Mouse (Mus musculus) intestine, embryonic 14.5 days (tissue): Measurements from ENCODE around the gene Pitpnc1. TPM values are rescaled to one million over a fixed set of nuclear protein-coding genes. Genes with fewer than 3 reads are reported as not detected.

Experiments used
- ATAC-seq: fragments of 200-750 bp; cut with Nextera tagmentation; replicated peaks from 2 replicates; pipeline ENCODE4 v1.8.0; 2017; ENCODE audit warnings: low read depth, moderate number of reproducible peaks, moderate TSS enrichment, moderate library complexity; ENCODE audit not compliant: low FRiP score, low TSS enrichment
- DNase-seq: peaks from one replicate; pipeline ENCODE4 v3.0.0-alpha.2; 2018; ENCODE audit warnings: low spot score
- H3K27ac ChIP-seq: fragments of 300-500 bp; sonication (generic); 2 replicates; pipeline ENCODE4 v1.5.1; 2014; ENCODE audit warnings: low read depth, mild to moderate bottlenecking, control low read depth
- H3K27me3 ChIP-seq: fragments of 300-500 bp; sonication (generic); replicated peaks from 2 replicates; pipeline ENCODE4 v1.6.1; 2014; ENCODE audit warnings: low read length, control low read depth; ENCODE audit not compliant: control insufficient read depth, insufficient read depth
- H3K36me3 ChIP-seq: fragments of 300-500 bp; sonication (generic); 2 replicates; pipeline ENCODE4 v1.6.1; 2014; ENCODE audit warnings: low read length, control low read depth; ENCODE audit not compliant: control insufficient read depth, insufficient read depth
- H3K4me1 ChIP-seq: fragments of 300-500 bp; sonication (generic); replicated peaks from 2 replicates; pipeline ENCODE4 v1.6.1; 2014; ENCODE audit warnings: low read length, control low read depth, mixed read lengths; ENCODE audit not compliant: control insufficient read depth, insufficient read depth
- H3K4me2 ChIP-seq: fragments of 300-500 bp; sonication (generic); 2 replicates; pipeline ENCODE4 v1.6.1; 2014; ENCODE audit warnings: low read length
- H3K4me3 ChIP-seq: fragments of 300-500 bp; sonication (generic); 2 replicates; pipeline ENCODE4 v1.5.1; 2014; ENCODE audit warnings: low read depth, low read length, control low read depth, mixed read lengths
- H3K9ac ChIP-seq: fragments of 300-500 bp; sonication (generic); 2 replicates; pipeline ENCODE4 v1.6.1; 2014; ENCODE audit warnings: mild to moderate bottlenecking, low read length
- H3K9me3 ChIP-seq: fragments of 300-500 bp; sonication (generic); 2 replicates; pipeline ENCODE4 v1.6.1; 2016; ENCODE audit warnings: low read length, control low read depth; ENCODE audit not compliant: control insufficient read depth
- WGBS: fragments of 180-500 bp; shearing (Covaris S2); extraction: QIAGEN DNeasy Blood & Tissue Kit; methylation state at CpG from one replicate; pipeline ENCODE4 v1.1.7; 2014; 5-methylcytosine and 5-hydroxymethylcytosine counted together
- polyA plus RNA-seq: library from polyadenylated mRNA; unstranded; fragments of >200 nt; fragmentation: Nextera tagmentation; extraction: Ambion mirVana; gene quantifications from 2 replicates; pipeline ENCODE4 v1.2.1, GENCODE M21; 2014

Pitpnc1 gene
- polyA plus RNA-seq, 1 experiment from 2014 or later = 18.2 TPM

- DNase-seq (no peak), ATAC-seq (no peak)
- 88% methylated on average over 7 of the region's 7 CpGs for WGBS
- Histone ChIP-seq H3K27me3 (no peaks in the 10 kb centered on the region), H3K4me1 (peaks cover 4% of the 10 kb centered on the region), H3K9me3 (no peaks in the 10 kb centered on the region), H3K36me3 (no peaks in the 10 kb centered on the region), H3K27ac (no peak overlapping the region), H3K4me2 (no peak overlapping the region), H3K9ac (no peak overlapping the region), H3K4me3 (no peak overlapping the region)
These were observed 59.7 kb downstream of the Pitpnc1 start for GRCm38 (mm10) chr11:107410804-107411203.

GRCm38 (mm10) chr11:107410090-107410732 lies 60.3 kb downstream of the Pitpnc1 start:
- Histone ChIP-seq H3K27ac (no peak overlapping the region), H3K36me3 (no peaks in the 10 kb centered on the region), H3K9ac (no peak overlapping the region), H3K4me3 (no peak overlapping the region), H3K9me3 (no peaks in the 10 kb centered on the region), H3K4me1 (peaks cover 4% of the 10 kb centered on the region), H3K4me2 (no peak overlapping the region), H3K27me3 (no peaks in the 10 kb centered on the region)
- no peak for ATAC-seq
- DNase-seq = no peak
- WGBS = 79% methylated on average over 5 of the region's 5 CpGs

- 77% methylated on average over 7 of the region's 7 CpGs for WGBS
These were observed 61.6 kb downstream of the Pitpnc1 start for GRCm38 (mm10) chr11:107408886-107409285.

GRCm38 (mm10) chr11:107407698-107408097 lies 62.8 kb downstream of the Pitpnc1 start:
- Histone ChIP-seq H3K4me3 (no peak overlapping the region), H3K4me2 (no peak overlapping the region), H3K4me1 (no peaks in the 10 kb centered on the region), H3K27me3 (no peaks in the 10 kb centered on the region), H3K27ac (no peak overlapping the region), H3K9me3 (no peaks in the 10 kb centered on the region), H3K36me3 (no peaks in the 10 kb centered on the region), H3K9ac (no peak overlapping the region)
- WGBS = 81% methylated on average over 9 of the region's 9 CpGs
- no peak for DNase-seq
- ATAC-seq = no peak

More at GRCm38 (mm10) chr11:107408886-107409285, 61.6 kb downstream of the Pitpnc1 start:
- no peak overlapping the region for H3K27ac ChIP-seq
- DNase-seq = no peak
- H3K4me3 ChIP-seq = no peak overlapping the region
- no peaks in the 10 kb centered on the region for H3K36me3 ChIP-seq
- H3K4me2 ChIP-seq = no peak overlapping the region
- no peak for ATAC-seq
- H3K9ac ChIP-seq = no peak overlapping the region
- H3K27me3 ChIP-seq = no peaks in the 10 kb centered on the region
- H3K4me1 ChIP-seq = peaks cover 4% of the 10 kb centered on the region
- H3K9me3 ChIP-seq = no peaks in the 10 kb centered on the region

GRCm38 (mm10) chr11:107405606-107406333 lies 64.7 kb downstream of the Pitpnc1 start:
- Histone ChIP-seq H3K36me3 (no peaks in the 10 kb centered on the region), H3K9ac (no peak overlapping the region), H3K4me1 (0 out of 2 replicates have a peak, but pooled peaks cover 3% of the 10 kb centered on the region), H3K4me3 (no peak overlapping the region), H3K9me3 (no peaks in the 10 kb centered on the region), H3K27me3 (no peaks in the 10 kb centered on the region), H3K27ac (no peak overlapping the region), H3K4me2 (no peak overlapping the region)
- DNase-seq (no peak), ATAC-seq (no peak)
- WGBS = 94% methylated on average over 11 of the region's 11 CpGs

- DNase-seq = no peak
- H3K4me2 ChIP-seq = no peak overlapping the region
- WGBS = 68% methylated on average over 10 of the region's 10 CpGs
These were observed 67.2 kb downstream of the Pitpnc1 start for GRCm38 (mm10) chr11:107403309-107403708.

GRCm38 (mm10) chr11:107401839-107402590 lies 68.5 kb downstream of the Pitpnc1 start:
- DNase-seq = no peak
- WGBS = 92% methylated on average over 5 of the region's 5 CpGs

More at GRCm38 (mm10) chr11:107403309-107403708, 67.2 kb downstream of the Pitpnc1 start:
- no peaks in the 10 kb centered on the region for H3K9me3 ChIP-seq
- H3K9ac ChIP-seq = no peak overlapping the region
- no peaks in the 10 kb centered on the region for H3K36me3 ChIP-seq
- no peak for ATAC-seq
- H3K27ac ChIP-seq = no peak overlapping the region
- no peaks in the 10 kb centered on the region for H3K27me3 ChIP-seq
- H3K4me3 ChIP-seq = no peak overlapping the region
- 0 out of 2 replicates have a peak, but pooled peaks cover 4% of the 10 kb centered on the region for H3K4me1 ChIP-seq

GRCm38 (mm10) chr11:107400826-107401225 lies 69.7 kb downstream of the Pitpnc1 start:
- Histone ChIP-seq H3K27ac (no peak overlapping the region), H3K4me2 (no peak overlapping the region), H3K9me3 (no peaks in the 10 kb centered on the region), H3K27me3 (no peaks in the 10 kb centered on the region), H3K4me1 (0 out of 2 replicates have a peak, but pooled peaks cover 10% of the 10 kb centered on the region), H3K36me3 (no peaks in the 10 kb centered on the region), H3K9ac (no peak overlapping the region), H3K4me3 (no peak overlapping the region)
- WGBS = 73% methylated on average over 7 of the region's 7 CpGs
- ATAC-seq (no peak), DNase-seq (no peak)

More at GRCm38 (mm10) chr11:107401839-107402590, 68.5 kb downstream of the Pitpnc1 start:
- Histone ChIP-seq H3K4me1 (0 out of 2 replicates have a peak, but pooled peaks cover 10% of the 10 kb centered on the region), H3K4me3 (no peak overlapping the region), H3K4me2 (no peak overlapping the region), H3K27me3 (no peaks in the 10 kb centered on the region), H3K36me3 (no peaks in the 10 kb centered on the region), H3K9me3 (no peaks in the 10 kb centered on the region), H3K9ac (no peak overlapping the region), H3K27ac (no peak overlapping the region)
- no peak for ATAC-seq
